Mouse (Mus musculus) gastrocnemius, postnatal 14 days (tissue): ENCODE measurements around the gene Wdr59. TPM values are rescaled to one million over a fixed set of nuclear protein-coding genes. Genes with fewer than 3 reads are reported as not detected.
A peak's percentile ranks its signal among the peaks of the same experiment; 100 is the strongest.

Source experiments
- DNase-seq: peaks from one replicate; pipeline ENCODE4 v3.0.0; 2021; ENCODE audit warnings: mixed read lengths
- intact Hi-C: fragments of 180-260 bp; cut with DNase I; formaldehyde crosslinking; loops from one replicate; pipeline ENCODE4 v1.15.1; 2025; ENCODE audit warnings: low total_unique reads
- total RNA-seq, 2 experiments: library from RNA; stranded (reverse); gene quantifications; 2 replicates each; pipeline ENCODE4 v1.2.3; 2021

Gene Wdr59
- total RNA-seq, 2 experiments from 2014 or later: 8.2 to 9.9 TPM

DNA sequence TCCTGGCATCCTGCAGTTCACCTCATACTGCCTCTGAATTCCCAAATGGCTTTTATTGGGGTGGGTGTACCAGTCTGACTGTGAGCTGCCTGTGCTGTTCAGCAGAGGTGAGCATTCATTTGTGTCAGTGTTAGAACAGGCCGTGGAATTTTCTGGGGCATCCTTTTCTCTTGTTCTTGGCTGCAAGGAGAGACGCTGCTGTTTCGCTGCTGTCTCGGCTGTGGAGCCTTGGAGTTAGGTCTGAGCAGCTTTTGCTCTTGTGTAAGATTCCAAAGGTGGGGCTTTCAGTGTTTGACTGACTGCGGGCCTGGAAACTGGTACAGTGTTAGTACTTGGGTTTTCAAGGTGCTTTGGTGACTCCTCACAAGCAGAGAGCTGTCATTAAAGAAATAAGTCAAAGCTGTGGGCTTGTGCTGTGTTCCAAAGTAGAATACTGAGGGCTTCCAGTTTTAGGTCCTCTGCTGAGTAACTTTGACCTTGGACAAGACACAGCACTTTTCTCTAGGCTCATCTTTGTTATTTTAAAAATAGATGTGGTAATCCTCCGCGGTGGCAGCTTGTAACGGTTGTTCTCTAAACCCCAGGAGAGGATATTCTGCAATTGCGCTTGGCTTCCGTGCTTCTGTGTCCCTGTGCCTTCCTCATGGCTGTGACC, 17.7 kb upstream of the Wdr59 start:
- intact Hi-C loops: no loop called here
- DNase-seq: no peak

DNA sequence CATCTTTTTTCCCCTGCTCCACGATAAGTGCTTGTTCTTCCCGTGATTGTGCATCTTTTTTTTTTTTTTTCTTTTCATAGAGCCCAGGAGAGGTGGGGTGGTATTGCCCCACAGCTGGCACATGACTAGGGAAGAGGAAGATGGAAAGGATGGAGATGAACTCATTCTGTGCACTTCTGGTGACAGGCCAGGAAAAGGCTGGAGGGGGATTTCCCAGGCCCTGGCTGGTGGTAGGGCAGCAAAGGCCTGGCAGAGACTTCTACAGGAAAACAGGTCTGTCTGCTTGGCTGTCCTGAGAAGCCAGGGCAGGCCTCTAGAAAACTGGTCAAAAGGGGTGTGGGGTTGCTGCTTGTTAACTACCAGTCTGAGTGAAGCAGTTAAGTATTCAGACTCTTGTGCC, 16.3 kb upstream of the Wdr59 start:
- peak; percentile 27 for DNase-seq
- intact Hi-C loops: no loop called here

DNA sequence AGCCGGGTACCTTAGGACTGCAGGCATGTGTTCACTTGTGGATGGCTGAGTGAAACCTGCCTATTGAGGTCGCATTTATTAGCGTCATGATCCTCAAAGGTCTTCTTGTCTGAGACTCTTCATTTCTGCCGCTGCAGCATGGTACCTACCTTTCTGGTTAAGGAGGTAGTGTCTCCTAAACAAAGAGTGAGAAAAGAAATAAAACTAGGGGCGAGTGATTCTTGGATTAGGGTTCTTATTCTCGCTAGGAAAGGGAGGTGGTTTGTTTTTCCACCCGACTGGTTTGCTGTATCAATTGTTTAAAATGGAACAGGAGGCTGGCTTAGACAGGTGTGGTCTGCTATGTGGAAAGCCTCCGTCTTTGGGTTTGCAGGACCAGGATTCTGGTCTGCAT, 15.9 kb upstream of the Wdr59 start:
- no peak for DNase-seq
- intact Hi-C loops: loop anchor here (2.0 kb wide), 1 partner anchor 87 kb away; no protein-coding TSS in a partner anchor

- intact Hi-C loops: loop anchor here (2.0 kb wide), 1 partner anchor 88 kb away; no protein-coding TSS in a partner anchor
- peak; percentile 31 for DNase-seq
Measured at GRCm38 (mm10) chr8:111536978-111537764, 15.3 kb upstream of the Wdr59 start.

GRCm38 (mm10) chr8:111536031-111536977, 14.4 kb upstream of the Wdr59 start, which contains the start of gene Znrf1:
Znrf1 (plus strand) TSS chr8:111536097.
- intact Hi-C loops: loop anchor here (2.0 kb wide), 1 partner anchor 88 kb away; no protein-coding TSS in a partner anchor
- DNase-seq: peak; percentile 78

DNA sequence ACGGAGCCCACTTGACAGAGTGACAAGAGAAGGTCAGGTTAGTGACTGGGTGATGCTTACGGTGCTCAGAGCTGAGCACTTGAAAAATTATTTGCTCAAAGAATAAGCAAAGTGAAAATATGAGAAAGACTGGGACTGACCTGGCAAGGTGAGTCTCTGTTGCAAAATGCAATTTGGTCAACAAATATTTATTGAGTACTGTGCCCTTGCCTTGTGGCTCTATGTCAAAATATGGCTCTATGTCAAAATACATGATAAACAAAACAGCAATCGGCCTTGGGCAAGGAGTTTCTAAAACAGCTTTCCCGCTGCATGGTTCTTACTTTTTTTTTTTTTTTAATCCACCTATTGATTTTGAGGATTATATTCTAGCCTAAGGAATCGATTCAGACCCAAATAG, 13.6 kb upstream of the Wdr59 start:
- intact Hi-C loops: no loop called here

GRCm38 (mm10) chr8:111533503-111533902, 11.6 kb upstream of the Wdr59 start:
- intact Hi-C loops: no loop called here
- DNase-seq: no peak

More for the DNA sequence above, 13.6 kb upstream of the Wdr59 start:
- DNase-seq: no peak

DNA sequence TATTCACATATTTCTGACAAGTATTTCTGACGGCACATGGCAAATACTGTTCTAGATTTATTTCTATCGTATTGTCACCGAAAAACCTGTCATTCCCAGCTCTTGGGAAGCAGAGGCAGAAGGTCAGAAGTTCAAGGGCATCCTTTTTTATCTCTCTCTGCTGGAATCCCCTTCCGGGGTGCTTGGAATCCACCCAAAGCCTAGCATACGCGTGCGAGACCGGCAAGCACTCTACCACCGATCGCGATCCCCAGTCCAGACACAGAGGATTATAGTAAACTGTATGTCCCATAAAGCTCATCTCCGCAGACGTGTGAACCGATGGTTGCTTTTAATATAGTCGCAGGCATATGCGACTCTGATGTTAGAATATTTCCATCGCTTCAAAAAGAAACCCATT, 9.7 kb upstream of the Wdr59 start:
- intact Hi-C loops: no loop called here

DNA sequence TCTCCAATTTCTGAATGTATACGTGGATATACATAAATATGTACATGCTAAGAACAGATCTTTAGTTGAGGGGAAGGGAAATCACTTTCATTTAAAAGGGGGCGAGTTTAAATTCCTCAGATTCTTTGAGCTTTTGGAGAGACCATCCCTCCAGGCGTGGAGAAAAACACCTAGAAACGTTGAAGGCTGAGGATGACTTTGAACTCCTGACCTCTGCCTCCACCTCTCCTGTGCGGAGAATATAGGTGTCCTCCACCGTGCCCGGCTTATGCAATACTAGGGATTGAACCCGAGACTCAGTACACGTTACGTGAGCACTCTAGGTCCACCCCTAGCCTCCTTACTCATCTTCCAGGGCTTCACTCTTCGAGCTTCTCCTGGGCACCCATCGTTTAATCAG, 9.3 kb upstream of the Wdr59 start:
- intact Hi-C loops: no loop called here
- DNase-seq: no peak

More for the DNA sequence above, 9.7 kb upstream of the Wdr59 start:
- DNase-seq: no peak

- DNase-seq: no peak
- intact Hi-C loops: loop anchor here (5.0 kb wide), 1 partner anchor 94 kb away; no protein-coding TSS in a partner anchor
Measured at GRCm38 (mm10) chr8:111528071-111528470, 6.2 kb upstream of the Wdr59 start.

DNA sequence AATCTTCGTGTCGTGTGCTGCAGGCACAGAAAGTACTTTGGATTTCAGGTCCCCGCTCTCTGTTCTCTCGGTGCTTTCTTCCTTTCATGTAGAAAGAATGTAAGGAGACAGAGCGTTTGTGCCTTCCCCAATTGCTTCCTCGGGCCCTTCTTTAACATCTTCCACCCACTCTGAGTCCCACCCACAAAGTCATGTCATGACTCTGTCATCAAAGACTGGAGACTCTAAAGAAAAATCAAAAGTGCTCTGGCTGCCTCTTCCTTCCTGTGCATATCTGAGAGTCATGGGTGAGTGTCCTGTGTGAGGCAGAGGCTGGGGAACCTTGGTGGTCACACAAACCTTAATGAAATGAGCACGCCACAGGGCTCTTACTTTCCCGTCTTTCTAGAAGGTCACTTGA, 5.3 kb upstream of the Wdr59 start:
- intact Hi-C loops: loop anchor here (5.0 kb wide), 1 partner anchor 95 kb away; no protein-coding TSS in a partner anchor
- no peak for DNase-seq

- intact Hi-C loops: loop anchor here (5.0 kb wide), 1 partner anchor 96 kb away; no protein-coding TSS in a partner anchor
- DNase-seq: no peak
Measured at GRCm38 (mm10) chr8:111526403-111527024, 4.6 kb upstream of the Wdr59 start.

GRCm38 (mm10) chr8:111517466-111517865, 4.4 kb downstream of the Wdr59 start:
- intact Hi-C loops: no loop called here
- DNase-seq: no peak

GRCm38 (mm10) chr8:111516451-111517035, 5.3 kb downstream of the Wdr59 start:
- intact Hi-C loops: no loop called here
- DNase-seq: no peak

GRCm38 (mm10) chr8:111513446-111513845, 8.4 kb downstream of the Wdr59 start:
- intact Hi-C loops: no loop called here
- no peak for DNase-seq

DNA sequence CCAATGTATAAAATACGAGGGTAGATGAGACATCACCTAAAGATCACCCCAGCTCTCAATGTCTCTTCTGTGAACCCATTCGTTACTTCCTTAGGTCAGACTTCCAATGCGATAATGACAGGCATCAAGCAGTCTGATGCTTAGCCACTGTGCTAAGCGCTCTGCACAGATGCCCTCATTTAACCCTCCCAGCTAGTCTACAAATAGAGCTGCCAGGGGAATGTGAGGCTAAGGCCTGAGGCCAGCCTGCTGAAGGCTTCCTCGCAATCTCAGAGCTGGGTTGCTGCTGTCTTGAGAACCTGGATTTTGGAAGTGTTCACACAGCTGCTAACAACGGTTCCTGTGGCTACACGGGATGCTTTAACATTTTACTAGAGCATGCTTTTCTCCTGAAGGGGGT, 9.0 kb downstream of the Wdr59 start:
- intact Hi-C loops: no loop called here
- peak; percentile 18 for DNase-seq

- DNase-seq: no peak
Measured at GRCm38 (mm10) chr8:111510401-111510800, 11.5 kb downstream of the Wdr59 start.

DNA sequence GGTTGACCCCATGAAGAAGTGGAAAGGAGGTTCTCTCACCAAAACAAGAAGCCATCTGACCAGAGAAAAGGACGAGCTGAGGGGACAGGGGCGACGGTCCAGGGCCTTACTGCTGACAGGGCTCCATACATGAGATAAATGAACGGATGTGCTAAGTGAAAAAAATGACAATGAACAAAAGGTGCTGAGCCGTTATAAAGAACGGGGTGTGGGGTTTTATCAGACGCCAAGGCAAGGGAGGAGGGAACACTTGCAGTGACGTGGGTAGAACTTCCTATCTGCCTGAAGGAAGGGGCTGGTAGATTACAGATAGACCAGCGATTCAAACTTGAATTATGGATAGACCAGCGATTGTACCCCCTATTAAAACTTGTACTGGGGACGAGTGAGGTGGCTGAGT, 12.6 kb downstream of the Wdr59 start:
- intact Hi-C loops: no loop called here
- DNase-seq: no peak

More at GRCm38 (mm10) chr8:111510401-111510800, 11.5 kb downstream of the Wdr59 start:
- intact Hi-C loops: no loop called here

- DNase-seq: no peak
- intact Hi-C loops: no loop called here
Measured at GRCm38 (mm10) chr8:111508566-111508965, 13.3 kb downstream of the Wdr59 start.
